Mouse (Mus musculus): ENCODE measurements around the gene Cacnb3.

DNA sequence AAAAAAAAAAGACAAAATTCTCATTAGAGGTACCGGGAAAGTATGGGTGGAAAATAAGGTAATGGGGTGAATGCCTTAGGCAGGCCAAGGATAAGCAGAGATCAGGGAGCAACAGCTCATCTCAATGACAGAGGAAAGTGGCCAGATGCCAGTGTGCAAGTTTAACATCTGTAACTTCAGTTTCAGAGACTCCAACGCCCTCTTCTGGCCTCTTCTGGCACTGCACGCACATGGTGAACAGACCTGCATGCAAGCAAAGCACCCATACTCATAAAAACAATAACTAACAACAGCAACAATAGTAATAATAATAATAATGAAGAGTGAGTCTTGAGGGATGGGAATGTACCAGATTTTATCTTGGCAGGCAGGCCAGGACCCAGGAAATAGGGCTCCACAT is 55.3 kb downstream of the Cacnb3 start:
- TF ChIP-seq EP300 (IDR thresholded peaks at IDR 0.05; ENCODE audit: low read depth) (no peak), CTCF (IDR thresholded peaks at IDR 0.05; ENCODE audit: low read depth) (peak; percentile 35)
